Mouse (Mus musculus): ENCODE data around the gene Dcps.
"Not testable (repeated sequence)": the region's sequence is repeated elsewhere in the genome, so short reads cannot be mapped to it uniquely, and the experiment has no call there.

DNA sequence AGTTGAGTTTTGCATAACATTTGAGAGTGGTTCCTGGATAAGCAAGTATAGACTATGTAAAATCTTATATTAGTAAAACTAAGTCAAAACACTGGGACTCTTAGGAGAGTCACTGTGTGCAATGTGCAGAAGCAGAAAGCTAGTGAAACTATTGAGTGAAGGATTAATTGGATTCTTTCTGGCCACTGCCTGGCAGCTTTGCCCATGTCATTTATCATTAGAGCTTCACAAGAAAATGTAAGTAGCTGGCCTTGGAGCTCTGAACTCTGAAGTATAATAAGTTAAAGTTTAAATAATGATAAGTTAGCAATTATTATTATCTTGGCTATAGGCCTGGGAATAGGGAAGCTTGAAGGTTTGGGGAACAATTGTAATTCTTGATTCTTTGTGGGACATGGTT lies 27.0 kb downstream of the Dcps start:
- TF ChIP-seq CTCF (IDR thresholded peaks at IDR 0.05; ENCODE audit: extremely low read depth, insufficient read depth, insufficient read length, insufficient replicate concordance); POLR2A (IDR thresholded peaks at IDR 0.05; ENCODE audit: low read depth, low read length): not testable (repeated sequence)

All from spleen, adult 2 months (tissue).